ENCODE assay signal across 36 mouse cellular contexts in genomic region chr8:109413386-109413785, GRCm38 (mm10).
"Had no signal": no experiment of that assay in that cellular context is flagged by ENCODE, and none has a peak within 500 bp of the region (broad histone marks: within the 10 kb centered on the region; RNA-seq: fewer than 3 reads in every experiment).

No protein-coding gene starts in this region.

- H3K4me3 ChIP-seq: heart, embryonic 10.5 days; heart, embryonic 12.5 days; heart, embryonic 13.5 days; heart, embryonic 15.5 days; hindbrain, embryonic 10.5 days; hindbrain, embryonic 12.5 days; hindbrain, embryonic 13.5 days; hindbrain, embryonic 15.5 days; intestine, embryonic 15.5 days; kidney, embryonic 15.5 days; layer of hippocampus, adult 2 months; left cerebral cortex, adult 2 months had no signal

- H3K4me2 ChIP-seq: heart, embryonic 11.5 days; heart, embryonic 12.5 days; heart, embryonic 13.5 days; heart, embryonic 15.5 days; hindbrain, embryonic 12.5 days; hindbrain, embryonic 13.5 days; hindbrain, embryonic 14.5 days; hindbrain, embryonic 15.5 days; intestine, embryonic 15.5 days; kidney, embryonic 15.5 days had no signal

- H3K9me3 ChIP-seq: heart, embryonic 10.5 days; heart, embryonic 12.5 days; heart, embryonic 13.5 days; heart, embryonic 15.5 days; hindbrain, embryonic 10.5 days; hindbrain, embryonic 12.5 days; hindbrain, embryonic 13.5 days; hindbrain, embryonic 15.5 days; intestine, embryonic 15.5 days; kidney, embryonic 15.5 days had no signal

- H3K36me3 ChIP-seq: heart, embryonic 10.5 days; heart, embryonic 12.5 days; heart, embryonic 13.5 days; heart, embryonic 15.5 days; hindbrain, embryonic 10.5 days; hindbrain, embryonic 12.5 days; hindbrain, embryonic 13.5 days; hindbrain, embryonic 15.5 days; intestine, embryonic 15.5 days; kidney, embryonic 15.5 days had no signal

- ATAC-seq: hindbrain, embryonic 16.5 days; hindbrain, postnatal 0 days; inflammation-experienced regulatory T-cells, adult 6 months; intestine, embryonic 15.5 days; intestine, embryonic 16.5 days; intestine, postnatal 0 days had no signal

- H3K27me3 ChIP-seq: heart, embryonic 12.5 days; heart, embryonic 13.5 days; heart, embryonic 15.5 days; hindbrain, embryonic 12.5 days; hindbrain, embryonic 13.5 days; hindbrain, embryonic 15.5 days; intestine, embryonic 15.5 days had no signal

- H3K4me1 ChIP-seq: intestine, embryonic 15.5 days had no signal

- H3K27ac ChIP-seq: heart, embryonic 10.5 days; heart, embryonic 13.5 days; heart, embryonic 15.5 days; hindbrain, embryonic 10.5 days; hindbrain, embryonic 12.5 days; hindbrain, embryonic 13.5 days; hindbrain, embryonic 14.5 days; hindbrain, embryonic 15.5 days; hindbrain, postnatal 0 days; intestine, embryonic 15.5 days; kidney, embryonic 15.5 days; kidney, postnatal 0 days; layer of hippocampus, adult 2 months; left cerebral cortex, adult 2 months had no signal

- H3K9ac ChIP-seq: heart, embryonic 12.5 days; heart, embryonic 13.5 days; heart, embryonic 15.5 days; hindbrain, embryonic 12.5 days; hindbrain, embryonic 13.5 days; hindbrain, embryonic 14.5 days; hindbrain, embryonic 15.5 days; intestine, embryonic 15.5 days; kidney, embryonic 15.5 days had no signal

- DNase-seq: heart, postnatal 10 days; heart, postnatal 14 days; heart, postnatal 36 days; heart, postnatal 4 days; kidney, adult 11 months; kidney, adult 18-20 months; kidney, adult 2 months; kidney, adult 8-10 months; kidney, adult 9 months; kidney, postnatal 10 days; kidney, postnatal 14 days; kidney, postnatal 25 days; kidney, postnatal 36 days; kidney, postnatal 4 days; layer of hippocampus, adult 9-11 months; layer of hippocampus, postnatal 36 days had no signal
